10 mouse cellular contexts compared by ENCODE assay signal in the genomic region with DNA sequence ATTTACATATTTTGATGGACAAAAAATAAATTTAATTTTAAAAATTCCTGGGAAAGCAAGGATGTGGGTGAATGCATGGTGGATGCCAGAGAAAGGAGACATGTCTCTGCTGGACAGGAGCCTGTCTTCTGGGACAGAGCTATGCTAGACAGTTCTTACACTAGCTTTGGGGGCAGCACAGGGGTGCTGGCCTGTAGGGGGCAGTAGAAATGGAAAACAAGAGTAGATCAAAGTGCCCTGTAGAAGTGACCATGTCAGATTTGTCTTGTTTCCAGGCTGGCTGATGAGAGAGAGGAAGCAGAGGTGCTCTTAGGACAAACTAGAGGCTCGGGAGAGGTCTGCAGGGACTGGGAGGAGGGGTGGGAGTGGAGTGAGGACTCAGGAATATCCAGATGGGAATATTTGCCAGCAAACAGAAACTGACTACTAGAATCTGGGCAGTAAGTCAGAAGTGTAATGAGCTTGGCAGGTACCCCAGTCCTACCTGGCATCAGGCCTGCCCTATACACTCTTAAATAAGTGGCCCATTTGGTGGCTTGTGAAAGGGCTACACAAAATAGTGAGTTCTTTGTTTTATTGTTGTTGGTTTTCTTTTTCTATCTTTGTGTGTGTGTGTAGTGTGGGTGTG.
DNase-seq lines count a peak whose midpoint lies in the region; ATAC-seq and TF ChIP-seq lines count a peak whose summit lies in the region.
"Had no signal": no experiment of that assay in that cellular context is flagged by ENCODE, and none has a peak within 500 bp of the region (broad histone marks: within the 10 kb centered on the region; RNA-seq: fewer than 3 reads in every experiment).

No protein-coding gene starts in this region.

- no peaks in the 10 kb centered on the region for H3K27me3 ChIP-seq in spleen, adult 2 months (ENCODE audit: control insufficient read depth, insufficient read depth, low read length)
- H3K27me3 ChIP-seq in embryonic facial prominence, embryonic 15.5 days: no peaks in the 10 kb centered on the region
- H3K27me3 ChIP-seq: liver, embryonic 13.5 days; stomach, embryonic 15.5 days had no signal

- H3K36me3 ChIP-seq in spleen, adult 2 months (ENCODE audit: control insufficient read depth, insufficient read depth, low read length): no peaks in the 10 kb centered on the region
- H3K36me3 ChIP-seq in embryonic facial prominence, embryonic 15.5 days: no peaks in the 10 kb centered on the region
- H3K36me3 ChIP-seq: liver, embryonic 13.5 days; stomach, embryonic 15.5 days had no signal

- H3K4me2 ChIP-seq in embryonic facial prominence, embryonic 15.5 days (replicated peaks): no peak overlapping the region
- H3K4me2 ChIP-seq: liver, embryonic 13.5 days; stomach, embryonic 15.5 days had no signal

- H3K27ac ChIP-seq in spleen, adult 2 months (ENCODE audit: insufficient read depth, low read length): no peak overlapping the region
- 0 out of 2 replicates have a peak overlapping the region, but pooled peaks have one; percentile 39 for H3K27ac ChIP-seq in embryonic facial prominence, embryonic 15.5 days (replicated peaks)
- H3K27ac ChIP-seq: liver, embryonic 13.5 days; stomach, embryonic 15.5 days had no signal

- 0 out of 2 replicates have a peak, but pooled peaks have one; percentile 2 for TF ChIP-seq CTCF in spleen, adult 2 months (IDR thresholded peaks at IDR 0.05; ENCODE audit: extremely low read depth, insufficient read depth, insufficient read length, insufficient replicate concordance)

- H3K9me3 ChIP-seq in embryonic facial prominence, embryonic 15.5 days (replicated peaks): no peaks in the 10 kb centered on the region
- H3K9me3 ChIP-seq: liver, embryonic 13.5 days; stomach, embryonic 15.5 days had no signal

- no peak overlapping the region for H3K4me3 ChIP-seq in spleen, adult 2 months (ENCODE audit: extremely low read depth, insufficient read depth, insufficient read length)
- no peak overlapping the region for H3K4me3 ChIP-seq in embryonic facial prominence, embryonic 15.5 days (replicated peaks)
- H3K4me3 ChIP-seq: liver, embryonic 13.5 days; stomach, embryonic 15.5 days had no signal

- no peak for TF ChIP-seq POLR2A in spleen, adult 2 months (IDR thresholded peaks at IDR 0.05; ENCODE audit: low read depth, low read length)

- no peaks in the 10 kb centered on the region for H3K4me1 ChIP-seq in spleen, adult 2 months (ENCODE audit: control insufficient read depth, insufficient read depth, insufficient read length)
- peaks cover 35% of the 10 kb centered on the region for H3K4me1 ChIP-seq in embryonic facial prominence, embryonic 15.5 days
- H3K4me1 ChIP-seq: liver, embryonic 13.5 days; stomach, embryonic 15.5 days had no signal

- peak; percentile 25 to 50 for DNase-seq in frontal cortex, adult 2 months (ENCODE audit: extremely low spot score in 1 of 2, low spot score in 1 of 2)
- DNase-seq in frontal cortex, postnatal 36 days (ENCODE audit: low spot score in 2 of 2): no peak
- no peak for DNase-seq in spleen, adult 2 months (ENCODE audit: low read depth in 1 of 2, low spot score in 2 of 2)
- no peak for DNase-seq in spleen, adult 12 weeks (ENCODE audit: low spot score)
- DNase-seq in kidney, postnatal 10 days: peak; percentile 25
- peak; percentile 6 for DNase-seq in thymus, postnatal 25 days
- DNase-seq in right cerebral cortex, postnatal 14 days: no peak
- DNase-seq: liver, embryonic 13.5 days had no signal

- no peak overlapping the region for H3K9ac ChIP-seq in embryonic facial prominence, embryonic 15.5 days
- H3K9ac ChIP-seq: liver, embryonic 13.5 days; stomach, embryonic 15.5 days had no signal

- ATAC-seq in embryonic facial prominence, embryonic 15.5 days (ENCODE audit: insufficient number of reproducible peaks, low FRiP score, low TSS enrichment, low read depth): no peak

- WGBS in spleen, adult 2 months: 69% methylated on average over 1 of the region's 1 CpGs
- 52% methylated on average over 1 of the region's 1 CpGs for WGBS in embryonic facial prominence, embryonic 15.5 days

Comparison
In these comparisons a context has a peak if more than half of its experiments do, and no peak if none do; other contexts are left out.
1. DNase-seq: peak in frontal cortex, adult 2 months (2 of 2), kidney, postnatal 10 days (single experiment) and thymus, postnatal 25 days (single experiment); none in frontal cortex, postnatal 36 days (0 of 2), spleen, adult 2 months (0 of 2), spleen, adult 12 weeks (single experiment) and right cerebral cortex, postnatal 14 days (single experiment).